Mouse (Mus musculus) MEL (cell line): ENCODE measurements at regions not wholly inside any gene's neighbourhood (a gene's known extent, or its start where the extent isn't known, plus 50 kb on each side); places are given as distances from the start of the nearest gene placed in this dataset.

ENCODE experiments used
- DNase-seq: peaks from one replicate; pipeline ENCODE4 v3.0.0; 2011; ENCODE audit warnings: low read depth, low spot score
- H3K27ac ChIP-seq: 2 replicates; pipeline ENCODE4 v1.5.1; 2012; ENCODE audit warnings: low read depth, mild to moderate bottlenecking, control low read depth, low read length, moderate library complexity; ENCODE audit not compliant: control insufficient read depth
- H3K27me3 ChIP-seq, 2 experiments: fragments of 150-350 bp in 1 of 2; sonication (generic) in 1 of 2; 2 replicates each; pipeline ENCODE4 v1.6.1; 2012; ENCODE audit warnings: low read length in 2 of 2, mild to moderate bottlenecking in 2 of 2, improper control_type of control experiment in 1 of 2, moderate library complexity in 1 of 2; ENCODE audit not compliant: insufficient read depth in 2 of 2, control insufficient read depth in 1 of 2
- H3K36me3 ChIP-seq, 2 experiments: 2 replicates each; pipeline ENCODE4 v1.6.1; 2012 to 2014; ENCODE audit warnings: low read length in 2 of 2, improper control_type of control experiment in 1 of 2, inconsistent platforms in 1 of 2, mild to moderate bottlenecking in 1 of 2; ENCODE audit not compliant: insufficient read depth in 2 of 2, control insufficient read depth in 1 of 2
- H3K4me1 ChIP-seq, 2 experiments: fragments of 150-350 bp in 1 of 2; sonication (generic) in 1 of 2; 2 replicates each; pipeline ENCODE4 v1.6.1; 2012; ENCODE audit warnings: low read length in 2 of 2, improper control_type of control experiment in 1 of 2, mild to moderate bottlenecking in 1 of 2; ENCODE audit not compliant: insufficient read depth in 2 of 2, control insufficient read depth in 1 of 2
- H3K4me3 ChIP-seq, 2 experiments: fragments of 150-350 bp in 1 of 2; sonication (generic) in 1 of 2; 2 replicates each; pipeline ENCODE4 v1.5.1; 2012; ENCODE audit warnings: low read depth in 2 of 2, low read length in 2 of 2, mild to moderate bottlenecking in 2 of 2, moderate library complexity in 2 of 2, control low read depth in 1 of 2, improper control_type of control experiment in 1 of 2; ENCODE audit not compliant: control insufficient read depth in 1 of 2, insufficient read depth in 1 of 2
- H3K79me2 ChIP-seq: 2 replicates; pipeline ENCODE4 v1.6.1; 2012; ENCODE audit warnings: mild to moderate bottlenecking, low read length, moderate library complexity; ENCODE audit not compliant: control insufficient read depth, poor library complexity, insufficient read depth
- H3K9ac ChIP-seq: 2 replicates; pipeline ENCODE4 v1.6.1; 2012; ENCODE audit warnings: low read depth, mild to moderate bottlenecking, control low read depth, low read length, moderate library complexity; ENCODE audit not compliant: control insufficient read depth, poor library complexity, severe bottlenecking
- H3K9me3 ChIP-seq: fragments of 150-350 bp; sonication (generic); replicated peaks from 2 replicates; pipeline ENCODE4 v1.6.1; 2012; ENCODE audit warnings: mild to moderate bottlenecking, low read length, improper control_type of control experiment, moderate library complexity; ENCODE audit not compliant: insufficient read depth
- BHLHE40 ChIP-seq: IDR thresholded peaks from 2 replicates; pipeline ENCODE4 v1.6.1; 2012; ENCODE audit warnings: low read depth, mild to moderate bottlenecking, inconsistent platforms, low read length, improper control_type of control experiment, borderline replicate concordance
- CHD2 ChIP-seq: IDR thresholded peaks from 2 replicates; pipeline ENCODE4 v1.6.1; 2011; ENCODE audit warnings: low read length, improper control_type of control experiment
- E2F4 ChIP-seq: IDR thresholded peaks from 2 replicates; pipeline ENCODE4 v1.6.1; 2011; ENCODE audit warnings: low read depth, low read length, improper control_type of control experiment, borderline replicate concordance
- MAFK ChIP-seq: IDR thresholded peaks from 2 replicates; pipeline ENCODE4 v1.6.1; 2011; ENCODE audit warnings: low read depth, mild to moderate bottlenecking, low read length, improper control_type of control experiment, borderline replicate concordance
- MYB ChIP-seq: IDR thresholded peaks from 2 replicates; pipeline ENCODE4 v1.6.1; 2011; ENCODE audit warnings: mild to moderate bottlenecking, low read depth, low read length, improper control_type of control experiment
- NRF1 ChIP-seq: IDR thresholded peaks from 2 replicates; pipeline ENCODE4 v1.6.1; 2014; ENCODE audit warnings: low read depth, mild to moderate bottlenecking, inconsistent platforms, low read length, improper control_type of control experiment, moderate library complexity; ENCODE audit not compliant: poor library complexity, insufficient read depth, severe bottlenecking
- POLR2AphosphoS5 ChIP-seq: IDR thresholded peaks from 2 replicates; pipeline ENCODE4 v1.6.1; 2012; ENCODE audit warnings: low read depth, borderline replicate concordance, mild to moderate bottlenecking, inconsistent platforms, low read length, moderate library complexity, mixed read lengths
- RAD21 ChIP-seq: IDR thresholded peaks from 2 replicates; pipeline ENCODE4 v1.6.1; 2011; ENCODE audit warnings: mild to moderate bottlenecking, low read depth, low read length, improper control_type of control experiment
- RCOR1 ChIP-seq: IDR thresholded peaks from 2 replicates; pipeline ENCODE4 v1.6.1; 2012; ENCODE audit warnings: low read depth, mild to moderate bottlenecking, inconsistent platforms, low read length, improper control_type of control experiment
- SIN3A ChIP-seq: IDR thresholded peaks from 2 replicates; pipeline ENCODE4 v1.6.1; 2012; ENCODE audit warnings: low read length, improper control_type of control experiment, inconsistent platforms
- TCF12 ChIP-seq: IDR thresholded peaks from 2 replicates; pipeline ENCODE4 v1.6.1; 2014; ENCODE audit warnings: low read depth, mild to moderate bottlenecking, inconsistent platforms, low read length, improper control_type of control experiment, moderate library complexity
- UBTF ChIP-seq: IDR thresholded peaks from 2 replicates; pipeline ENCODE4 v1.6.1; 2012; ENCODE audit warnings: low read depth, mild to moderate bottlenecking, inconsistent platforms, low read length, improper control_type of control experiment, moderate library complexity, borderline replicate concordance; ENCODE audit not compliant: insufficient read depth
- USF2 ChIP-seq, 2 experiments: IDR thresholded peaks; 2 replicates each; pipeline ENCODE4 v1.6.1; 2011 to 2012; ENCODE audit warnings: improper control_type of control experiment in 2 of 2, low read length in 2 of 2, borderline replicate concordance in 1 of 2, inconsistent platforms in 1 of 2, low read depth in 1 of 2, mild to moderate bottlenecking in 1 of 2; ENCODE audit not compliant: insufficient read depth in 1 of 2
- ZC3H11A ChIP-seq: IDR thresholded peaks from 2 replicates; pipeline ENCODE4 v1.6.1; 2012; ENCODE audit warnings: low read depth, mild to moderate bottlenecking, inconsistent platforms, low read length, improper control_type of control experiment
- ZNF384 ChIP-seq: IDR thresholded peaks from 2 replicates; pipeline ENCODE4 v1.6.1; 2012; ENCODE audit warnings: low read depth, mild to moderate bottlenecking, inconsistent platforms, low read length, improper control_type of control experiment

DNA sequence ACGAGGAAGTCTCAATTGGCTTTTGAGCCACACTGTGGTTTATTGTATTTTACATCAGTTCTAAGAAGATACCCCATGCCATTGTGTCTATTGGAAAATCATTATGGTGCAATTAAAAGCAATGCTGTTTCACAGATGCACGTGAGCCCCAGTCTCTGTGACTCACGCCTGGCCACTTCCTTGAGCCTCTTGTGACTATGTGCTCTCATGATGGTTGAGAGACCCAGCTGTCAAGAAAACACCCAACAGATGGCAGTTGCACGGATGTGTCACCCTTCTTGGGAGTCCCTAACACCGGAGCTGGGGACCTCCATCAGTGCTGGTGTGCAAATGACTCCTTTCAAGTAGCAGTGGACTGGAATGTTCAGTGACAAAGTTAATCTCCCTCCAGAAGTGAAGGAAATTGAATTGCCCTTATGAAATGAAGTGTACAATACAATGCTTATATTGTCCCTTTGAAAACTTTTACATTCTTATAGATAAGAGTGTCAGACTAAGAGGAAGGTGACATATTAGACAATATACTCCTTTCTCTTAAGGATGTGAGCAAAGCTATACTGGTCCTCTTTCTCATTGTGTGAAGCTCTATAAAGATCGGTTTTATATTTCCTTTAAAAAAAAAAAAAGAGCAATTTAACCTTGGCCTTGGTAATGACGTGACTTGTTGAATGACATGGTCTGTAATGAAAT is 348.5 kb upstream of the Adgrl2 start:
- Histone ChIP-seq H3K79me2 (no peaks in the 10 kb centered on the region), H3K4me1 (no peaks in the 10 kb centered on the region), H3K9me3 (no peaks in the 10 kb centered on the region), H3K27ac (no peak overlapping the region), H3K36me3 (no peaks in the 10 kb centered on the region), H3K27me3 (no peaks in the 10 kb centered on the region), H3K9ac (no peak overlapping the region), H3K4me3 (no peak overlapping the region)
- no peak for DNase-seq
- no peak for TF ChIP-seq NRF1
- no peak for TF ChIP-seq SIN3A
- TF ChIP-seq USF2 (IDR thresholded peaks at IDR 0.05; ENCODE audit: borderline replicate concordance in 1 of 2, insufficient read depth in 1 of 2, low read depth in 1 of 2, low read length in 2 of 2): no peak
- no peak for TF ChIP-seq UBTF

DNA sequence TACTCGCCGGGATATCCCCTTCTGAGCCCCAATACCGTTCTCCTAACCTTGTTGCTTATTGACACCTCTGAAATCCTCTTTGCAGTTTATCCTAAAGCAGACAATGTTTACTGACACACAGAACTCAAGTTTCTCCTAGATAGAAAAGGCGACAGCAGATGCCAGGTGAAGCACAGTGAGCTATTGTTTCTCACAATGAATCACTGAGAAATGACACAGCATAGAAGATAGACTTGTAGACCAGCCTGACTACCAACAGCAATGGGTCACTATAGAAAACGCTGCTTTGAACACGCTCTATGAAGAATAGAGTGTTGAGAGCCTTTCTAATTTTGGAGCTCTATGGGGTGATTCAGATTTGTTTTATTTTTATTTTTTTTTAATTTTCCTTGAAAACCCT is 344.9 kb upstream of the Adgrl2 start:
- H3K4me3 ChIP-seq: no peak overlapping the region
- H3K4me1 ChIP-seq: no peaks in the 10 kb centered on the region
- H3K27ac ChIP-seq: no peak overlapping the region
- H3K27me3 ChIP-seq: no peaks in the 10 kb centered on the region
- H3K36me3 ChIP-seq: no peaks in the 10 kb centered on the region
- TF ChIP-seq POLR2AphosphoS5 (no peak), RCOR1 (no peak), MYB (no peak), MAFK (no peak), CHD2 (no peak), USF2 (IDR thresholded peaks at IDR 0.05; ENCODE audit: borderline replicate concordance in 1 of 2, insufficient read depth in 1 of 2, low read depth in 1 of 2, low read length in 2 of 2) (no peak), BHLHE40 (no peak)
- no peak for DNase-seq
- no peaks in the 10 kb centered on the region for H3K9me3 ChIP-seq
- no peaks in the 10 kb centered on the region for H3K79me2 ChIP-seq
- no peak overlapping the region for H3K9ac ChIP-seq

DNA sequence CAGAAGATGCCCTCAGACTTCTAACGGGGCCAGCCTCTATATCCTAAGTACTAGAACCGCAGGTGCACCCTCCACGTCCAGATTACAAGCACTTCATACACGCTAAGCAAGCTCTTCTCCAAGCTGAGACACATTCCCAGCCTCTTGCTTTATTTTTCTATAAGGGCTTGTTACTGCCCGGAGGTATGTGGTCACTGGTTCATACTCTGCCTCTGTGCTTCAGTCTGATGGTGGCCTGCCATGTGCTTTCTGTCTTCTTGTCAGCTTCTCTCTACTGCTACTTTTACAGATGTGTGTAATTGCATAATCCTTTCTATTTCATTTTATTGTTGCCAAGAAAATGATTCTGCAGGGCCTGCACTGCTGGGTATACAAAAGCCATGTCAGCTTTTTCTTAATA is 343.3 kb upstream of the Adgrl2 start:
- DNase-seq: no peak
- Histone ChIP-seq H3K9ac (no peak overlapping the region), H3K36me3 (no peaks in the 10 kb centered on the region), H3K4me1 (no peaks in the 10 kb centered on the region), H3K9me3 (no peaks in the 10 kb centered on the region), H3K27me3 (no peaks in the 10 kb centered on the region), H3K4me3 (no peak overlapping the region), H3K79me2 (no peaks in the 10 kb centered on the region), H3K27ac (no peak overlapping the region)
- TF ChIP-seq SIN3A: no peak
- TF ChIP-seq NRF1: no peak
- no peak for TF ChIP-seq E2F4
- no peak for TF ChIP-seq ZC3H11A
- TF ChIP-seq USF2 (IDR thresholded peaks at IDR 0.05; ENCODE audit: borderline replicate concordance in 1 of 2, insufficient read depth in 1 of 2, low read depth in 1 of 2, low read length in 2 of 2): no peak
- no peak for TF ChIP-seq ZNF384
- TF ChIP-seq RAD21: no peak
- TF ChIP-seq TCF12: no peak
